Mouse (Mus musculus): ENCODE results near the gene Foxo4. TPM values are rescaled to one million over a fixed set of nuclear protein-coding genes. Genes with fewer than 3 reads are reported as not detected.

The Foxo4 gene
- polyA plus RNA-seq (2012; rRNA removed), result 13.7 and 32.2 TPM in 2 replicates

GRCm38 (mm10) chrX:101253952-101254729 is at the start of gene Foxo4:
TSS of gene Foxo4 (plus strand) at chrX:101254528.
- no peak for TF ChIP-seq POLR2A (IDR thresholded peaks at IDR 0.05; ENCODE audit: low read depth, low read length)
- TF ChIP-seq CTCF (IDR thresholded peaks at IDR 0.05; ENCODE audit: extremely low read depth, insufficient read length, insufficient replicate concordance, low read depth, low read length), result no peak
- H3K36me3 ChIP-seq (ENCODE audit: control insufficient read depth, insufficient read depth, low read length), result peaks cover 4% of the 10 kb centered on the region; the same call in 1 of the 2 replicates
- 0 out of 2 replicates have a peak, but pooled peaks cover 2% of the 10 kb centered on the region for H3K4me1 ChIP-seq (ENCODE audit: control insufficient read depth, insufficient read depth, insufficient read length, low read length)
- 15% methylated on average over 46 of the region's 47 CpGs for WGBS
- H3K27me3 ChIP-seq (ENCODE audit: control insufficient read depth, insufficient read depth, low read length), result no peaks in the 10 kb centered on the region
- peak within 1 kb of the TSS; percentile 90 for H3K4me3 ChIP-seq (ENCODE audit: low read depth, low read length)
- H3K27ac ChIP-seq (ENCODE audit: insufficient read depth, low read depth, low read length), result 0 out of 2 replicates have a peak within 1 kb of the TSS, but pooled peaks have one; percentile 26

- TF ChIP-seq CTCF (IDR thresholded peaks at IDR 0.05; ENCODE audit: extremely low read depth, insufficient read length, insufficient replicate concordance, low read depth, low read length) (no peak), POLR2A (IDR thresholded peaks at IDR 0.05; ENCODE audit: low read depth, low read length) (peak; percentile 35; the same call in 1 of the 2 replicates)
- peaks cover 2% of the 10 kb centered on the region; the same call in 1 of the 2 replicates for H3K4me1 ChIP-seq (ENCODE audit: control insufficient read depth, insufficient read depth, insufficient read length, low read length)
- no peaks in the 10 kb centered on the region for H3K27me3 ChIP-seq (ENCODE audit: control insufficient read depth, insufficient read depth, low read length)
- 20% methylated on average over 55 of the region's 55 CpGs for WGBS
- H3K4me3 ChIP-seq (ENCODE audit: low read depth, low read length), result peak within 1 kb of the TSS; percentile 95
- peak within 1 kb of the TSS; percentile 78 for H3K27ac ChIP-seq (ENCODE audit: insufficient read depth, low read depth, low read length)
- no peaks in the 10 kb centered on the region for H3K36me3 ChIP-seq (ENCODE audit: control insufficient read depth, insufficient read depth, low read length)
Measured at GRCm38 (mm10) chrX:101221834-101222795, 32.2 kb upstream of the Foxo4 start, which contains the start of gene Snx12. TSS of gene Snx12 (minus strand) at chrX:101222563.

- Histone ChIP-seq H3K27ac (ENCODE audit: insufficient read depth, low read depth, low read length) (peak overlapping the region; percentile 71), H3K4me3 (ENCODE audit: low read depth, low read length) (peak overlapping the region; percentile 95), H3K27me3 (ENCODE audit: control insufficient read depth, insufficient read depth, low read length) (no peaks in the 10 kb centered on the region), H3K4me1 (ENCODE audit: control insufficient read depth, insufficient read depth, insufficient read length, low read length) (peaks cover 2% of the 10 kb centered on the region; the same call in 1 of the 2 replicates), H3K36me3 (ENCODE audit: control insufficient read depth, insufficient read depth, low read length) (no peaks in the 10 kb centered on the region)
- no peak for TF ChIP-seq CTCF (IDR thresholded peaks at IDR 0.05; ENCODE audit: extremely low read depth, insufficient read length, insufficient replicate concordance, low read depth, low read length)
- 22% methylated on average over 7 of the region's 7 CpGs for WGBS
Measured at GRCm38 (mm10) chrX:101222796-101223162, 31.5 kb upstream of the Foxo4 start.

GRCm38 (mm10) chrX:101245011-101245410 is 9.3 kb upstream of the Foxo4 start:
- Histone ChIP-seq H3K27me3 (ENCODE audit: control insufficient read depth, insufficient read depth, low read length) (no peaks in the 10 kb centered on the region), H3K4me1 (ENCODE audit: control insufficient read depth, insufficient read depth, insufficient read length, low read length) (no peaks in the 10 kb centered on the region), H3K4me3 (ENCODE audit: low read depth, low read length) (no peak overlapping the region), H3K27ac (ENCODE audit: insufficient read depth, low read depth, low read length) (no peak overlapping the region), H3K36me3 (ENCODE audit: control insufficient read depth, insufficient read depth, low read length) (no peaks in the 10 kb centered on the region)
- TF ChIP-seq CTCF (IDR thresholded peaks at IDR 0.05; ENCODE audit: extremely low read depth, insufficient read length, insufficient replicate concordance, low read depth, low read length), result no peak
- no peak for TF ChIP-seq POLR2A (IDR thresholded peaks at IDR 0.05; ENCODE audit: low read depth, low read length)
- 22% methylated on average over 1 of the region's 1 CpGs for WGBS

GRCm38 (mm10) chrX:101254740-101255139 is 412 bp downstream of the Foxo4 start:
- peak overlapping the region; percentile 90 for H3K4me3 ChIP-seq (ENCODE audit: low read depth, low read length)
- 0 out of 2 replicates have a peak overlapping the region, but pooled peaks have one; percentile 26 for H3K27ac ChIP-seq (ENCODE audit: insufficient read depth, low read depth, low read length)
- peaks cover 4% of the 10 kb centered on the region; the same call in 1 of the 2 replicates for H3K36me3 ChIP-seq (ENCODE audit: control insufficient read depth, insufficient read depth, low read length)
- H3K4me1 ChIP-seq (ENCODE audit: control insufficient read depth, insufficient read depth, insufficient read length, low read length), result 0 out of 2 replicates have a peak, but pooled peaks cover 2% of the 10 kb centered on the region
- WGBS, result 18% methylated on average over 26 of the region's 26 CpGs
- no peaks in the 10 kb centered on the region for H3K27me3 ChIP-seq (ENCODE audit: control insufficient read depth, insufficient read depth, low read length)
- TF ChIP-seq POLR2A (IDR thresholded peaks at IDR 0.05; ENCODE audit: low read depth, low read length), result no peak
- TF ChIP-seq CTCF (IDR thresholded peaks at IDR 0.05; ENCODE audit: extremely low read depth, insufficient read length, insufficient replicate concordance, low read depth, low read length), result no peak

- Histone ChIP-seq H3K27me3 (ENCODE audit: control insufficient read depth, insufficient read depth, low read length) (no peaks in the 10 kb centered on the region), H3K4me3 (ENCODE audit: low read depth, low read length) (no peak overlapping the region), H3K27ac (ENCODE audit: insufficient read depth, low read depth, low read length) (no peak overlapping the region), H3K36me3 (ENCODE audit: control insufficient read depth, insufficient read depth, low read length) (peaks cover 4% of the 10 kb centered on the region; the same call in 1 of the 2 replicates), H3K4me1 (ENCODE audit: control insufficient read depth, insufficient read depth, insufficient read length, low read length) (0 out of 2 replicates have a peak, but pooled peaks cover 2% of the 10 kb centered on the region)
- TF ChIP-seq CTCF (IDR thresholded peaks at IDR 0.05; ENCODE audit: extremely low read depth, insufficient read length, insufficient replicate concordance, low read depth, low read length) (0 out of 2 replicates have a peak, but pooled peaks have one; percentile 15), POLR2A (IDR thresholded peaks at IDR 0.05; ENCODE audit: low read depth, low read length) (no peak)
- WGBS, result 87% methylated on average over 13 of the region's 13 CpGs
Measured at GRCm38 (mm10) chrX:101256603-101257002, 2.3 kb downstream of the Foxo4 start.
